Mouse (Mus musculus) heart, embryonic 11.5 days (tissue): ENCODE data around the gene Ndufb7. TPM values are rescaled to one million over a fixed set of nuclear protein-coding genes. Genes with fewer than 3 reads are reported as not detected.

Experiments used
- ATAC-seq: fragments of 200-750 bp; cut with Nextera tagmentation; replicated peaks from 2 replicates; pipeline ENCODE4 v1.8.0; 2017; ENCODE audit warnings: moderate library complexity; ENCODE audit not compliant: insufficient number of reproducible peaks, low FRiP score, low TSS enrichment
- H3K27ac ChIP-seq: fragments of 300-500 bp; sonication (generic); 2 replicates; pipeline ENCODE4 v1.5.1; 2014; ENCODE audit warnings: mild to moderate bottlenecking, low read depth, low read length
- H3K27me3 ChIP-seq: fragments of 300-500 bp; sonication (generic); 2 replicates; pipeline ENCODE4 v1.6.1; 2014; ENCODE audit warnings: mild to moderate bottlenecking, low read length, mixed read lengths; ENCODE audit not compliant: control insufficient read depth, insufficient read depth
- H3K36me3 ChIP-seq: fragments of 300-500 bp; sonication (generic); 2 replicates; pipeline ENCODE4 v1.6.1; 2014; ENCODE audit warnings: mild to moderate bottlenecking, low read length, moderate library complexity, mixed read lengths; ENCODE audit not compliant: control insufficient read depth, insufficient read depth
- H3K4me1 ChIP-seq: fragments of 300-500 bp; sonication (generic); 2 replicates; pipeline ENCODE4 v1.6.1; 2014; ENCODE audit warnings: low read length; ENCODE audit not compliant: control insufficient read depth, insufficient read depth
- H3K4me2 ChIP-seq: fragments of 300-500 bp; sonication (generic); 2 replicates; pipeline ENCODE4 v1.6.1; 2014; ENCODE audit warnings: mild to moderate bottlenecking, moderate library complexity
- H3K4me3 ChIP-seq: fragments of 300-500 bp; sonication (generic); 2 replicates; pipeline ENCODE4 v1.5.1; 2014; ENCODE audit warnings: low read depth, low read length
- H3K9ac ChIP-seq: fragments of 300-500 bp; sonication (generic); 2 replicates; pipeline ENCODE4 v1.6.1; 2014; ENCODE audit warnings: mild to moderate bottlenecking, low read depth, low read length, moderate library complexity
- H3K9me3 ChIP-seq: fragments of 300-500 bp; sonication (generic); replicated peaks from 2 replicates; pipeline ENCODE4 v1.6.1; 2016; ENCODE audit warnings: low read length; ENCODE audit not compliant: control insufficient read depth
- WGBS: fragments of 180-500 bp; shearing (Covaris S2); extraction: QIAGEN DNeasy Blood & Tissue Kit; methylation state at CpG from one replicate; pipeline ENCODE4 v1.1.7; 2014; ENCODE audit not compliant: insufficient replicate concordance; 5-methylcytosine and 5-hydroxymethylcytosine counted together
- polyA plus RNA-seq: library from polyadenylated mRNA; unstranded; fragments of >200 nt; fragmentation: Nextera tagmentation; extraction: Ambion mirVana; gene quantifications from 2 replicates; pipeline ENCODE4 v1.2.1, GENCODE M21; 2014

Gene Ndufb7
- polyA plus RNA-seq, 1 experiment from 2014 or later = 556 TPM

GRCm38 (mm10) chr8:83578131-83579055 is 11.9 kb downstream of the Ndufb7 start:
- WGBS = 51% methylated on average over 17 of the region's 17 CpGs
- peak overlapping the region; percentile 25; the same call in 1 of the 2 replicates for H3K4me2 ChIP-seq

GRCm38 (mm10) chr8:83579676-83580075 is 13.2 kb downstream of the Ndufb7 start:
- Histone ChIP-seq H3K9ac (no peak overlapping the region), H3K4me1 (peaks cover 49% of the 10 kb centered on the region)

More at GRCm38 (mm10) chr8:83578131-83579055, 11.9 kb downstream of the Ndufb7 start:
- Histone ChIP-seq H3K9me3 (no peaks in the 10 kb centered on the region), H3K9ac (peak overlapping the region; percentile 59), H3K4me3 (no peak overlapping the region), H3K36me3 (no peaks in the 10 kb centered on the region; the same call in 1 of the 2 replicates), H3K4me1 (peaks cover 62% of the 10 kb centered on the region), H3K27ac (peak overlapping the region; percentile 91), H3K27me3 (no peaks in the 10 kb centered on the region)
- ATAC-seq = no peak

GRCm38 (mm10) chr8:83580826-83581225 is 14.4 kb downstream of the Ndufb7 start:
- Histone ChIP-seq H3K9me3 (no peaks in the 10 kb centered on the region), H3K27me3 (no peaks in the 10 kb centered on the region), H3K9ac (no peak overlapping the region; the same call in 1 of the 2 replicates), H3K36me3 (no peaks in the 10 kb centered on the region), H3K27ac (peak overlapping the region; percentile 46; the same call in 1 of the 2 replicates), H3K4me3 (no peak overlapping the region), H3K4me2 (no peak overlapping the region), H3K4me1 (peaks cover 38% of the 10 kb centered on the region)
- 86% methylated on average over 8 of the region's 8 CpGs for whole genome bisulfite sequencing
- no peak for ATAC-seq

More at GRCm38 (mm10) chr8:83579676-83580075, 13.2 kb downstream of the Ndufb7 start:
- Histone ChIP-seq H3K4me3 (no peak overlapping the region), H3K27me3 (no peaks in the 10 kb centered on the region), H3K9me3 (no peaks in the 10 kb centered on the region), H3K4me2 (no peak overlapping the region), H3K27ac (peak overlapping the region; percentile 91), H3K36me3 (no peaks in the 10 kb centered on the region; the same call in 1 of the 2 replicates)
- ATAC-seq = no peak
- 85% methylated on average over 8 of the region's 8 CpGs for WGBS

GRCm38 (mm10) chr8:83582226-83582625 is 15.8 kb downstream of the Ndufb7 start:
- Histone ChIP-seq H3K27me3 (no peaks in the 10 kb centered on the region), H3K4me3 (no peak overlapping the region), H3K9ac (no peak overlapping the region), H3K4me1 (peaks cover 24% of the 10 kb centered on the region), H3K4me2 (no peak overlapping the region), H3K36me3 (no peaks in the 10 kb centered on the region), H3K9me3 (no peaks in the 10 kb centered on the region), H3K27ac (no peak overlapping the region)
- WGBS = 88% methylated on average over 8 of the region's 8 CpGs
- ATAC-seq = no peak

- ATAC-seq = no peak
- peaks cover 25% of the 10 kb centered on the region for H3K4me1 ChIP-seq
- WGBS = 91% methylated on average over 15 of the region's 15 CpGs
- no peak overlapping the region for H3K27ac ChIP-seq
- no peaks in the 10 kb centered on the region for H3K27me3 ChIP-seq
- no peak overlapping the region for H3K4me2 ChIP-seq
- H3K9me3 ChIP-seq = no peaks in the 10 kb centered on the region
- H3K36me3 ChIP-seq = no peaks in the 10 kb centered on the region
- no peak overlapping the region for H3K9ac ChIP-seq
- no peak overlapping the region for H3K4me3 ChIP-seq
These were observed 16.8 kb downstream of the Ndufb7 start for GRCm38 (mm10) chr8:83583236-83583635.

GRCm38 (mm10) chr8:83584771-83585170 is 18.3 kb downstream of the Ndufb7 start:
- Histone ChIP-seq H3K27ac (no peak overlapping the region), H3K4me1 (peaks cover 12% of the 10 kb centered on the region), H3K9ac (no peak overlapping the region), H3K27me3 (no peaks in the 10 kb centered on the region), H3K36me3 (no peaks in the 10 kb centered on the region), H3K9me3 (no peaks in the 10 kb centered on the region), H3K4me3 (no peak overlapping the region), H3K4me2 (no peak overlapping the region)
- no peak for ATAC-seq
- 91% methylated on average over 1 of the region's 1 CpGs for WGBS

GRCm38 (mm10) chr8:83585333-83585732 is 18.9 kb downstream of the Ndufb7 start:
- no peaks in the 10 kb centered on the region for H3K9me3 ChIP-seq
- H3K4me1 ChIP-seq = peaks cover 11% of the 10 kb centered on the region
- H3K27me3 ChIP-seq = no peaks in the 10 kb centered on the region
- no peak overlapping the region for H3K4me3 ChIP-seq
- H3K27ac ChIP-seq = no peak overlapping the region
- no peak for ATAC-seq
- H3K9ac ChIP-seq = no peak overlapping the region
- no peaks in the 10 kb centered on the region for H3K36me3 ChIP-seq
- WGBS = 80% methylated on average over 3 of the region's 3 CpGs
- H3K4me2 ChIP-seq = no peak overlapping the region

- Histone ChIP-seq H3K4me1 (peaks cover 15% of the 10 kb centered on the region), H3K36me3 (no peaks in the 10 kb centered on the region), H3K9ac (0 out of 2 replicates have a peak overlapping the region, but pooled peaks have one; percentile 8), H3K4me2 (no peak overlapping the region), H3K4me3 (no peak overlapping the region), H3K27me3 (no peaks in the 10 kb centered on the region), H3K9me3 (no peaks in the 10 kb centered on the region), H3K27ac (no peak overlapping the region)
- WGBS = 73% methylated on average over 6 of the region's 6 CpGs
- no peak for ATAC-seq
These were observed 21.2 kb downstream of the Ndufb7 start for GRCm38 (mm10) chr8:83587644-83588043.
